Mouse (Mus musculus) ES-E14 (cell line): ENCODE data around the gene Tmem184b. TPM values are rescaled to one million over a fixed set of nuclear protein-coding genes. Genes with fewer than 3 reads are reported as not detected.
A peak's percentile ranks its signal among the peaks of the same experiment; 100 is the strongest.

Experiments
- DNase-seq: peaks from one replicate; pipeline ENCODE4 v3.0.0-alpha.2; 2013; ENCODE audit warnings: low read depth, low spot score
- H3K27ac ChIP-seq: 2 replicates; pipeline ENCODE4 v1.5.1; 2012; ENCODE audit warnings: low read depth, mild to moderate bottlenecking, low read length, moderate library complexity, mixed read lengths; ENCODE audit not compliant: poor library complexity, insufficient read depth, severe bottlenecking
- H3K36me3 ChIP-seq: 2 replicates; pipeline ENCODE4 v1.6.1; 2012; ENCODE audit warnings: mild to moderate bottlenecking, low read length, moderate library complexity, mixed read lengths; ENCODE audit not compliant: control insufficient read depth, poor library complexity, insufficient read depth, severe bottlenecking
- H3K4me1 ChIP-seq, 2 experiments: fragments of 150-350 bp in 1 of 2; sonication (generic) in 1 of 2; 2 replicates each; pipeline ENCODE4 v1.6.1; 2012; ENCODE audit warnings: low read length in 2 of 2, mild to moderate bottlenecking in 1 of 2, mixed read lengths in 1 of 2; ENCODE audit not compliant: control insufficient read depth in 2 of 2, insufficient read depth in 2 of 2, poor library complexity in 1 of 2
- H3K4me3 ChIP-seq, 2 experiments: fragments of 150-350 bp in 1 of 2; sonication (generic) in 1 of 2; 2 replicates each; pipeline ENCODE4 v1.5.1; 2012; ENCODE audit warnings: low read length in 2 of 2, low read depth in 1 of 2, mild to moderate bottlenecking in 1 of 2, mixed read lengths in 1 of 2; ENCODE audit not compliant: insufficient read depth in 1 of 2, poor library complexity in 1 of 2, severe bottlenecking in 1 of 2
- H3K9ac ChIP-seq: 2 replicates; pipeline ENCODE4 v1.6.1; 2012; ENCODE audit warnings: low read depth, mild to moderate bottlenecking, low read length, mixed read lengths; ENCODE audit not compliant: poor library complexity, insufficient read depth, severe bottlenecking
- H3K9me3 ChIP-seq: fragments of 150-350 bp; sonication (generic); 2 replicates; pipeline ENCODE4 v1.6.1; 2012; ENCODE audit warnings: low read depth, mild to moderate bottlenecking, low read length; ENCODE audit not compliant: control insufficient read depth, insufficient read depth
- CHD2 ChIP-seq: IDR thresholded peaks from 2 replicates; pipeline ENCODE4 v1.6.1; 2014; ENCODE audit warnings: mild to moderate bottlenecking, low read depth, low read length, inconsistent platforms
- HCFC1 ChIP-seq: IDR thresholded peaks from 2 replicates; pipeline ENCODE4 v1.6.1; 2012; ENCODE audit warnings: low read length, inconsistent platforms, borderline replicate concordance; ENCODE audit not compliant: insufficient read depth
- MAFK ChIP-seq: IDR thresholded peaks from 2 replicates; pipeline ENCODE4 v1.6.1; 2014; ENCODE audit warnings: mild to moderate bottlenecking, low read depth, low read length, inconsistent platforms; ENCODE audit not compliant: insufficient read depth
- ZC3H11A ChIP-seq: IDR thresholded peaks from 2 replicates; pipeline ENCODE4 v1.6.1; 2012; ENCODE audit warnings: low read depth, mild to moderate bottlenecking, inconsistent platforms, low read length, borderline replicate concordance
- ZNF384 ChIP-seq: IDR thresholded peaks from 2 replicates; pipeline ENCODE4 v1.6.1; 2012; ENCODE audit warnings: low read depth, low read length, inconsistent platforms
- in situ Hi-C, 2 experiments: fragments of 600-800 bp; cut with MboI; formaldehyde crosslinking; loops; one replicate each; pipeline ENCODE4 v1.15.1; 2025; ENCODE audit warnings: low sequenced_read_pairs in 2 of 2, inconsistent platforms in 1 of 2; ENCODE audit not compliant: unreplicated experiment in 2 of 2
- total RNA-seq: library from RNA; depleted of rRNA; stranded (reverse); fragments of 300-350 nt; gene quantifications from 2 replicates; pipeline ENCODE4 v1.2.3, GENCODE M21; 2012

The Tmem184b gene
- total RNA-seq, 1 experiment, result 40.6 TPM

GRCm38 (mm10) chr15:79440223-79440622 lies 36.9 kb upstream of the Tmem184b start:
- TF ChIP-seq CHD2 (no peak), ZC3H11A (no peak), MAFK (no peak), ZNF384 (no peak), HCFC1 (no peak)
- H3K27ac ChIP-seq, result no peak overlapping the region
- in situ Hi-C loops, result no loop called here
- H3K4me3 ChIP-seq, result peak overlapping the region in 1 of 2 experiments; percentile 33; a peak in 1 of 4 replicates
- peaks cover 21 to 49% of the 10 kb centered on the region in 2 experiments for H3K4me1 ChIP-seq
- no peak for DNase-seq
- H3K9ac ChIP-seq, result no peak overlapping the region
- H3K9me3 ChIP-seq, result no peaks in the 10 kb centered on the region
- H3K36me3 ChIP-seq, result peaks cover 7% of the 10 kb centered on the region; the same call in 1 of the 2 replicates

DNA sequence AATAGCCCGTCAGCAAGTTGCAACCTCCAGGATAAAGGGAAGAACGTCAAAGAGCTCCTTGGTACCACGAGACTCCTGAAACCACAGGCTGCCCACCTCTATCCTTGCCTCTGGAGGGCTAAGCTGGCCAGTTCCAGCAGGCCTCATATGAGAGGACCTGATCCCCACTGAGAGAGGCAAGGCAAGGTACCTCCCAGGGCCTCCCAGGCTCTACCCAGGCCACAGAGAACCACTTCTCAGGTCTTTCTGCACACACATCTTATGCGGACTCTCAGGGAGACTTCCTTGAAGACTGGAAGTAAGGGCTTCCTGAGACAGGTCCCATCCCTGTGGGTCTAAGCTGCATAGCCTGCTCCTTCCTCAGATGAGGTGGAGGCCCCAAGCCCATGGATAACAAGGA lies 36.0 kb upstream of the Tmem184b start:
- in situ Hi-C loops, result no loop called here
- DNase-seq, result no peak
- Histone ChIP-seq H3K9me3 (no peaks in the 10 kb centered on the region), H3K9ac (peak overlapping the region; percentile 3; the same call in 1 of the 2 replicates), H3K27ac (peak overlapping the region; percentile 15; the same call in 1 of the 2 replicates), H3K4me3 (peak overlapping the region in 1 of 2 experiments; percentile 48; a peak in 2 of 4 replicates), H3K4me1 (peaks cover 28 to 54% of the 10 kb centered on the region in 2 experiments), H3K36me3 (peaks cover 13% of the 10 kb centered on the region; the same call in 1 of the 2 replicates)
- no peak for TF ChIP-seq ZC3H11A
- TF ChIP-seq HCFC1, result no peak
- TF ChIP-seq CHD2, result no peak
- TF ChIP-seq MAFK, result no peak
- no peak for TF ChIP-seq ZNF384

DNA sequence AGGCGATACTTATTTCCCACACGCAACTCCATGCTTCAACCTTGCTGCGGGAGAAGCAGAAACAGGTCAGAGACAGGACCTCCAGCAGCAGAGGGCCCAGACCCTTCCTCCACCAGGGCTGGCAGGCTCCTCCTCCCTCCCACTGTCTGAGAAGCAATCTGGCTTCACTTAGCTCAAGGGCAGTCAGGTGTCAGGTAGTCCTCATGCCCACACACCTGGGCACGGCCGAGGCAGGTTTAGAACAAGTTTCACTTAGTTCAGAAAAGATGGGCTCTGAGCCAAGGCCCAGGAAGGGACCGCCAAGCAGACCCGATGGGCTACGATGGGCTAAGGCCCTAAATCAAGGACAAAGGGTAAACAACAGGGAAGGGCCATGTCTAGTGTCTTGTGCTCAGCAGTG lies 35.4 kb upstream of the Tmem184b start:
- H3K36me3 ChIP-seq, result peaks cover 16% of the 10 kb centered on the region; the same call in 1 of the 2 replicates
- no peak for DNase-seq
- peak overlapping the region; percentile 3; the same call in 1 of the 2 replicates for H3K9ac ChIP-seq
- H3K4me3 ChIP-seq, result peak overlapping the region; percentile 4 to 48; a peak in 2 of 4 replicates
- H3K9me3 ChIP-seq, result no peaks in the 10 kb centered on the region
- in situ Hi-C loops, result no loop called here
- no peak for TF ChIP-seq MAFK
- no peak for TF ChIP-seq ZC3H11A
- TF ChIP-seq CHD2, result no peak
- no peak for TF ChIP-seq HCFC1
- TF ChIP-seq ZNF384, result no peak
- 0 out of 2 replicates have a peak overlapping the region, but pooled peaks have one; percentile 30 for H3K27ac ChIP-seq
- H3K4me1 ChIP-seq, result peaks cover 29 to 54% of the 10 kb centered on the region in 2 experiments

DNA sequence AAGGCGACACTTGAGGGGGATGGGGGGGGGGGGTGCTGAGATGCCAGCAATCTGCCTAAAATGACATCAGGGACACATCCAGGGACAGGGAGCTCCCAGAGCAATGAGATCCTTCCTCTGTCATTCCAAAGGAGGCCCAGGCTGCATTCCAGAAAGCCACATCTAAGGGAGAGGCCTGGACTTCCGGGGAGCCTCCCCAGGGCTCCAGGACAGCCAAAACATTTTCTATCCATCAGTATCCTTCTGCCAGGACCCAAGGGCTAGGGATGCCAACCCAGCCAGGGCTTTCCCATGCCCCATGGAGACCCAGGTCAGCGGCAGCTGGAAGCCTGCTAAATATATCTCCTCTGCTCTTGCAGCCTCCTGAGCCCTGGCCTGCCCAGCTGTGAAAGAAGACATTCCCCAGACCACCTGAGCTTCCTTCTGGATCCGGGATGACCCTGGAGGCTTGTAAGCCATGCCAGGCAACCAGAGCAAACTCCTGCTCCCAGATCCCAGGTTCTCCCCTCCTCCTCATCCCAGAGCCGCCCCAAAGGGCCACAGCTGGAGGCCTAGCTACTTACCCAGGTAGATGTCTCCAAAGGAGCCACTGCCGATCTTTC lies 34.9 kb upstream of the Tmem184b start:
- in situ Hi-C loops, result no loop called here
- Histone ChIP-seq H3K27ac (0 out of 2 replicates have a peak overlapping the region, but pooled peaks have one; percentile 30), H3K4me3 (peak overlapping the region; percentile 4 to 48; a peak in 2 of 4 replicates), H3K4me1 (peaks cover 30 to 49% of the 10 kb centered on the region in 2 experiments), H3K9ac (peak overlapping the region; percentile 3; the same call in 1 of the 2 replicates), H3K9me3 (no peaks in the 10 kb centered on the region), H3K36me3 (peaks cover 16% of the 10 kb centered on the region; the same call in 1 of the 2 replicates)
- TF ChIP-seq MAFK (no peak), HCFC1 (no peak), ZNF384 (no peak)
- DNase-seq, result no peak
